8 mouse cellular contexts compared by ENCODE assay signal in the genomic region with DNA sequence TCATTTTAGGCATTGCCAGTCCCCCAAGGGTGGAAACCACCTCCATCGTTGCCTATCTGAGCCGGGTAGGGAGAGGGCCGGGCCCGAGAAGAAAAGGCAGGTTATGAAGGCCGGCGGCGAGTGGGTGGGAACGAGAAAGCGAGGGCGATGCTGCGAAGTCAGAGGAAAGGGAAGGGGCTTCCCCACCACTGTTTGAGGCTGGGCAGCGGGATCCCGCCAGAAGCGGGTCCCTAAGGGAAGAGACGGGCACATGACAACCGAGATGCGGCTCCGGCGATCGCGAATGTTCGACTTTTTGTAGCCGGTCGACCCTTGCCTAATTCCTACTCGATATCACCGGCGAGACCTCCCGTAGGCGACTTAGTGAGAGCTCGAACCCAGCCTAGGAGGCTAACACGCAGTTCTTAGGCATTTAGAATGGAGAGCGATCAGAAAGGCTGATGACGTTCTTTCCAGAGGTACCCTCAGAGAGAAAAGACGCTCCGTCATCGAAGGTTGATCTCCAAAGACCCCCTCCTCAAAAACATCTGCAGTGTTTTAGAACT. TPM values are rescaled to one million over a fixed set of nuclear protein-coding genes. Genes with fewer than 3 reads are reported as not detected.
A peak's percentile ranks its signal among the peaks of the same experiment; 100 is the strongest.
DNase-seq lines count a peak whose midpoint lies in the region; ATAC-seq and TF ChIP-seq lines count a peak whose summit lies in the region.

No protein-coding gene starts in this region.

- ATAC-seq in heart, embryonic 13.5 days (ENCODE audit: extremely low read depth, insufficient number of reproducible peaks, low FRiP score, low TSS enrichment) = no peak
- ATAC-seq in forebrain, embryonic 16.5 days = peak; percentile 26

- H3K9me3 ChIP-seq in heart, embryonic 13.5 days = no peaks in the 10 kb centered on the region
- H3K9me3 ChIP-seq in forebrain, embryonic 16.5 days (ENCODE audit: control insufficient read depth, low read length) = no peaks in the 10 kb centered on the region

- peak overlapping the region; percentile 100 for H3K4me2 ChIP-seq in heart, embryonic 13.5 days
- peak overlapping the region; percentile 96 for H3K4me2 ChIP-seq in forebrain, embryonic 16.5 days (ENCODE audit: low read length)

- H3K27me3 ChIP-seq in heart, embryonic 13.5 days (replicated peaks) = no peaks in the 10 kb centered on the region
- H3K27me3 ChIP-seq in forebrain, embryonic 16.5 days (replicated peaks; ENCODE audit: control insufficient read depth, insufficient read depth, low read length) = no peaks in the 10 kb centered on the region
- H3K27me3 ChIP-seq in liver, adult 2 months (ENCODE audit: control insufficient read depth, insufficient read depth, low read length) = no peaks in the 10 kb centered on the region

- peak overlapping the region; percentile 99 for H3K27ac ChIP-seq in heart, embryonic 13.5 days (replicated peaks)
- H3K27ac ChIP-seq in bone marrow, adult 2 months (ENCODE audit: control insufficient read depth, insufficient read depth, low read depth, low read length, poor library complexity) = peak overlapping the region; percentile 100
- peak overlapping the region; percentile 99 for H3K27ac ChIP-seq in forebrain, embryonic 16.5 days (ENCODE audit: low read length)
- peak overlapping the region; percentile 68 for H3K27ac ChIP-seq in liver, adult 2 months (replicated peaks; ENCODE audit: insufficient read depth, low read depth, low read length)

- under 1% methylated on average over 36 of the region's 36 CpGs for WGBS in heart, embryonic 13.5 days
- WGBS in bone marrow, adult 2 months = under 1% methylated on average over 36 of the region's 36 CpGs
- under 1% methylated on average over 36 of the region's 36 CpGs for whole genome bisulfite sequencing in forebrain, embryonic 16.5 days
- WGBS in liver, adult 2 months = under 1% methylated on average over 36 of the region's 36 CpGs

- no peak for TF ChIP-seq CTCF in bone marrow, adult 2 months (IDR thresholded peaks at IDR 0.05; ENCODE audit: control insufficient read depth, insufficient read depth, low read length)
- TF ChIP-seq CTCF in liver, adult 2 months (IDR thresholded peaks at IDR 0.05; ENCODE audit: low read depth, low read length) = no peak

- DNase-seq in heart, adult 11 months = no peak
- peak; percentile 46 for DNase-seq in 416B (ENCODE audit: low read depth)
- DNase-seq in liver, adult 2 months (ENCODE audit: extremely low read depth, low read depth, low spot score) = no peak
- DNase-seq in ovary, postnatal 14 days (ENCODE audit: low spot score) = peak; percentile 28
- DNase-seq in cerebellum, adult 8-10 months = no peak

- peak overlapping the region; percentile 96 for H3K4me3 ChIP-seq in heart, embryonic 13.5 days
- H3K4me3 ChIP-seq in bone marrow, adult 2 months (replicated peaks; ENCODE audit: control insufficient read depth, low read depth, low read length) = peak overlapping the region; percentile 87
- peak overlapping the region; percentile 76 for H3K4me3 ChIP-seq in forebrain, embryonic 16.5 days (replicated peaks; ENCODE audit: low read length)
- peak overlapping the region; percentile 64 for H3K4me3 ChIP-seq in liver, adult 2 months (ENCODE audit: insufficient read depth, low read depth, low read length)

- H3K79me2 ChIP-seq in liver, adult 2 months (ENCODE audit: control insufficient read depth, insufficient read depth, low read length) = peaks cover 22% of the 10 kb centered on the region

- no peak for TF ChIP-seq POLR2A in bone marrow, adult 2 months (IDR thresholded peaks at IDR 0.05; ENCODE audit: borderline replicate concordance, control insufficient read depth, low read depth, low read length)
- TF ChIP-seq POLR2A in liver, adult 2 months (IDR thresholded peaks at IDR 0.05; ENCODE audit: extremely low read depth, insufficient read depth, low read length) = no peak

- peaks cover 29% of the 10 kb centered on the region for H3K4me1 ChIP-seq in heart, embryonic 13.5 days
- no peaks in the 10 kb centered on the region; the same call in 1 of the 2 replicates for H3K4me1 ChIP-seq in bone marrow, adult 2 months (ENCODE audit: control insufficient read depth, insufficient read depth, low read length)
- peaks cover 11% of the 10 kb centered on the region for H3K4me1 ChIP-seq in forebrain, embryonic 16.5 days (replicated peaks; ENCODE audit: control insufficient read depth, insufficient read depth, low read length)
- H3K4me1 ChIP-seq in liver, adult 2 months (ENCODE audit: control insufficient read depth, insufficient read depth, low read length) = peaks cover 4% of the 10 kb centered on the region; the same call in 1 of the 2 replicates

- no peaks in the 10 kb centered on the region for H3K36me3 ChIP-seq in heart, embryonic 13.5 days
- H3K36me3 ChIP-seq in forebrain, embryonic 16.5 days (ENCODE audit: control insufficient read depth, insufficient read depth) = no peaks in the 10 kb centered on the region
- H3K36me3 ChIP-seq in liver, adult 2 months (ENCODE audit: control insufficient read depth, insufficient read depth, low read length) = no peaks in the 10 kb centered on the region

- peak overlapping the region; percentile 99 for H3K9ac ChIP-seq in heart, embryonic 13.5 days
- H3K9ac ChIP-seq in forebrain, embryonic 16.5 days (replicated peaks; ENCODE audit: low read depth, low read length) = peak overlapping the region; percentile 68
- peak overlapping the region; percentile 63 for H3K9ac ChIP-seq in liver, adult 2 months (ENCODE audit: low read depth, low read length)

RNA-seq across cellular contexts. Expression of a gene that starts 1.2 kb away (rescaled TPM):
- polyA plus RNA-seq in heart, embryonic 13.5 days (2015; fragmentation: Nextera tagmentation; extraction: Ambion mirVana) = 22.3 and 22.4 TPM in 2 replicates
- 26.8 and 41.0 TPM in 2 replicates for polyA plus RNA-seq in bone marrow, adult 2 months (2011; ENCODE audit: insufficient read depth, insufficient read length, low replicate concordance, missing spikeins)
- polyA plus RNA-seq in forebrain, embryonic 16.5 days (2015; fragmentation: Nextera tagmentation; extraction: Ambion mirVana) = 32.7 and 33.0 TPM in 2 replicates
- 13.8 and 16.8 TPM in 2 replicates for total RNA-seq in liver, adult 2 months (2014; rRNA removed)
- 15.0 and 21.8 TPM in 2 replicates for polyA plus RNA-seq in liver, adult 2 months (2012; rRNA removed)

RNA-seq across cellular contexts. Expression of a gene that starts 51.1 kb away (rescaled TPM):
- 0.75 and 0.83 TPM in 2 replicates for polyA plus RNA-seq in heart, embryonic 13.5 days (2015; fragmentation: Nextera tagmentation; extraction: Ambion mirVana)
- polyA plus RNA-seq in bone marrow, adult 2 months (2011; ENCODE audit: insufficient read depth, insufficient read length, low replicate concordance, missing spikeins) = 7.5 TPM in 1 of 2 replicates, not detected in the other
- polyA plus RNA-seq in forebrain, embryonic 16.5 days (2015; fragmentation: Nextera tagmentation; extraction: Ambion mirVana) = 77.1 and 85.6 TPM in 2 replicates
- 0.18 and 0.20 TPM in 2 replicates for total RNA-seq in liver, adult 2 months (2014; rRNA removed)
- polyA plus RNA-seq in liver, adult 2 months (2012; rRNA removed) = 0.10 and 0.23 TPM in 2 replicates

Comparison
In these comparisons a context has a peak if more than half of its experiments do, and no peak if none do; other contexts are left out.
1. DNase-seq: peak in 416B (single experiment) and ovary, postnatal 14 days (single experiment); none in heart, adult 11 months (single experiment), liver, adult 2 months (single experiment) and cerebellum, adult 8-10 months (single experiment).
2. Peak in every context shown above with its lines, with median percentiles within 50 percentile points of each other: H3K27ac ChIP-seq, H3K4me3 ChIP-seq and H3K9ac ChIP-seq.